Mouse (Mus musculus) limb, embryonic 10.5 days (tissue): Measurements from ENCODE around the gene Cyp4f39. TPM values are rescaled to one million over a fixed set of nuclear protein-coding genes. Genes with fewer than 3 reads are reported as not detected.

Source experiments
- polyA plus RNA-seq: library from polyadenylated mRNA; unstranded; fragments of >200 nt; fragmentation: Nextera tagmentation; extraction: Ambion mirVana; gene quantifications from 2 replicates; pipeline ENCODE4 v1.2.1, GENCODE M21; 2016

Gene Cyp4f39
- polyA plus RNA-seq, 1 experiment from 2014 or later = not detected

Other genes with a start within 250 kb of the Cyp4f39 start
- 132 and 134 TPM in 2 replicates for gene Brd4, start 168.0 kb upstream of the Cyp4f39 start, polyA plus RNA-seq
- gene Akap8, start 131.5 kb upstream of the Cyp4f39 start, polyA plus RNA-seq = 142 and 157 TPM in 2 replicates
- gene Akap8l, start 102.1 kb upstream of the Cyp4f39 start, polyA plus RNA-seq = 84.7 and 106 TPM in 2 replicates
- gene Wiz, start 63.3 kb upstream of the Cyp4f39 start, polyA plus RNA-seq = 36.7 and 37.2 TPM in 2 replicates
- 0.33 and 0.53 TPM in 2 replicates for gene Rasal3, start 49.1 kb upstream of the Cyp4f39 start, polyA plus RNA-seq
- gene Pglyrp2, start 28.6 kb upstream of the Cyp4f39 start, polyA plus RNA-seq = not detected in 2 replicates
- gene Cyp4f17, start 53.3 kb downstream of the Cyp4f39 start, polyA plus RNA-seq = 5.6 and 9.2 TPM in 2 replicates
- 13.4 and 19.2 TPM in 2 replicates for gene Cyp4f16, start 83.8 kb downstream of the Cyp4f39 start, polyA plus RNA-seq
- not detected in 2 replicates for gene Cyp4f37, start 168.6 kb downstream of the Cyp4f39 start, polyA plus RNA-seq
- gene Cyp4f40, start 206.2 kb downstream of the Cyp4f39 start, polyA plus RNA-seq = not detected in 2 replicates
- gene Cyp4f15, start 232.9 kb downstream of the Cyp4f39 start, polyA plus RNA-seq = 0.75 and 0.98 TPM in 2 replicates